Mouse (Mus musculus) spleen, adult 2 months (tissue): ENCODE results near the gene Leng8.

Experiments
- CTCF ChIP-seq: fragments of 200-500 bp; IDR thresholded peaks from 2 replicates; pipeline ENCODE4 v1.5.1; 2011; ENCODE audit warnings: mild to moderate bottlenecking, inconsistent platforms; ENCODE audit not compliant: insufficient read depth, insufficient read length, insufficient replicate concordance; ENCODE audit errors: extremely low read depth
- POLR2A ChIP-seq: fragments of 200-500 bp; IDR thresholded peaks from 2 replicates; pipeline ENCODE4 v1.6.1; 2011; ENCODE audit warnings: low read depth, low read length, inconsistent platforms

DNA sequence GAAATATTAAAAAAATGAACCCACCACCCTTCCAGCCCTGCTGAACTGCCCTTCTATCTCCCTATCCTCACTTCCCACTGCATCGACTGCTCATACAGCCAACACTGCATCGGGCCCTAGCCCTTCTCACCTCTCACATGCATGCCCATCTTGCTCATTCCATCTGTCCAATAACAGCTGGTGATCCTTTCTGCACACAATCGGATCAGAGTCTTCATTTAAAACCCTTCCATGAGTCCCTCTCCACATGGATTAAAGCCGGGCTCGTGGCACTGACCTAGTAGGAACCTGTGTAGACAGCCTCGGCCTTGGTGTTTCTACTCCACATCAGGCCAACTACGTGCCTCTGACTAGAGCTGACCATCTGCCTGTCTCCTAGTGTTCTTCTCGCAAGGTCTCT lies 4.9 kb upstream of the Leng8 start:
- TF ChIP-seq CTCF (no peak), POLR2A (no peak)
